Mouse (Mus musculus) forebrain, embryonic 15.5 days (tissue): ENCODE data around the gene Ppp1r12a. TPM values are rescaled to one million over a fixed set of nuclear protein-coding genes. Genes with fewer than 3 reads are reported as not detected.
A peak's percentile ranks its signal among the peaks of the same experiment; 100 is the strongest.

Experiments
- ATAC-seq: fragments of 200-750 bp; cut with Nextera tagmentation; replicated peaks from 2 replicates; pipeline ENCODE4 v1.8.0; 2017; ENCODE audit warnings: mild to moderate bottlenecking, moderate TSS enrichment, moderate library complexity
- H3K27ac ChIP-seq: fragments of 300-500 bp; sonication (generic); replicated peaks from 2 replicates; pipeline ENCODE4 v1.5.1; 2015; ENCODE audit warnings: mild to moderate bottlenecking, inconsistent platforms
- H3K27me3 ChIP-seq: fragments of 300-500 bp; sonication (generic); 2 replicates; pipeline ENCODE4 v1.6.1; 2015; ENCODE audit warnings: inconsistent platforms
- H3K36me3 ChIP-seq: fragments of 300-500 bp; sonication (generic); 2 replicates; pipeline ENCODE4 v1.6.1; 2015; ENCODE audit warnings: mild to moderate bottlenecking, inconsistent platforms
- H3K4me1 ChIP-seq: fragments of 300-500 bp; sonication (generic); 2 replicates; pipeline ENCODE4 v1.6.1; 2015; ENCODE audit warnings: inconsistent platforms
- H3K4me2 ChIP-seq: fragments of 300-500 bp; sonication (generic); replicated peaks from 2 replicates; pipeline ENCODE4 v1.6.1; 2015; ENCODE audit warnings: mild to moderate bottlenecking, inconsistent platforms
- H3K4me3 ChIP-seq: fragments of 300-500 bp; sonication (generic); 2 replicates; pipeline ENCODE4 v1.5.1; 2015; ENCODE audit warnings: mild to moderate bottlenecking, inconsistent platforms
- H3K9ac ChIP-seq: fragments of 300-500 bp; sonication (generic); replicated peaks from 2 replicates; pipeline ENCODE4 v1.6.1; 2015; ENCODE audit warnings: mild to moderate bottlenecking, inconsistent platforms
- H3K9me3 ChIP-seq: fragments of 300-500 bp; sonication (generic); 2 replicates; pipeline ENCODE4 v1.6.1; 2016; ENCODE audit warnings: inconsistent platforms
- WGBS: fragments of 180-500 bp; shearing (Covaris S2); methylation state at CpG from one replicate; pipeline ENCODE4 v1.1.7; 2015; ENCODE audit warnings: mixed read lengths; 5-methylcytosine and 5-hydroxymethylcytosine counted together
- polyA plus RNA-seq: library from polyadenylated mRNA; unstranded; fragments of >200 nt; fragmentation: Nextera tagmentation; extraction: Ambion mirVana; gene quantifications from 2 replicates; pipeline ENCODE4 v1.2.1, GENCODE M21; 2015

Ppp1r12a gene
- polyA plus RNA-seq, 1 experiment from 2014 or later, result 82.4 TPM

- Histone ChIP-seq H3K9me3 (no peaks in the 10 kb centered on the region), H3K4me3 (no peak overlapping the region)
- 75% methylated on average over 8 of the region's 8 CpGs for WGBS
These were observed 22.8 kb downstream of the Ppp1r12a start for GRCm38 (mm10) chr10:108184763-108185162.

GRCm38 (mm10) chr10:108185265-108185664, 23.3 kb downstream of the Ppp1r12a start:
- 78% methylated on average over 3 of the region's 3 CpGs for WGBS
- peak; percentile 44; the same call in 1 of the 2 replicates for ATAC-seq

More at GRCm38 (mm10) chr10:108184763-108185162, 22.8 kb downstream of the Ppp1r12a start:
- ATAC-seq, result no peak
- Histone ChIP-seq H3K4me2 (no peak overlapping the region), H3K27ac (no peak overlapping the region), H3K36me3 (no peaks in the 10 kb centered on the region), H3K4me1 (no peaks in the 10 kb centered on the region; the same call in 1 of the 2 replicates), H3K9ac (no peak overlapping the region), H3K27me3 (no peaks in the 10 kb centered on the region)

GRCm38 (mm10) chr10:108189303-108189702, 27.3 kb downstream of the Ppp1r12a start:
- H3K4me1 ChIP-seq, result peaks cover 7% of the 10 kb centered on the region
- H3K36me3 ChIP-seq, result no peaks in the 10 kb centered on the region
- no peaks in the 10 kb centered on the region for H3K27me3 ChIP-seq
- H3K9me3 ChIP-seq, result no peaks in the 10 kb centered on the region
- no peak overlapping the region for H3K4me3 ChIP-seq
- WGBS, result 91% methylated on average over 2 of the region's 2 CpGs
- H3K27ac ChIP-seq, result no peak overlapping the region
- ATAC-seq, result no peak
- no peak overlapping the region for H3K9ac ChIP-seq
- H3K4me2 ChIP-seq, result no peak overlapping the region

More at GRCm38 (mm10) chr10:108185265-108185664, 23.3 kb downstream of the Ppp1r12a start:
- Histone ChIP-seq H3K4me2 (no peak overlapping the region), H3K27me3 (no peaks in the 10 kb centered on the region), H3K4me1 (no peaks in the 10 kb centered on the region; the same call in 1 of the 2 replicates), H3K9me3 (no peaks in the 10 kb centered on the region), H3K27ac (no peak overlapping the region), H3K9ac (no peak overlapping the region), H3K4me3 (no peak overlapping the region), H3K36me3 (no peaks in the 10 kb centered on the region)

GRCm38 (mm10) chr10:108189986-108190385, 28.0 kb downstream of the Ppp1r12a start:
- Histone ChIP-seq H3K4me3 (no peak overlapping the region), H3K27me3 (no peaks in the 10 kb centered on the region), H3K27ac (no peak overlapping the region), H3K4me1 (peaks cover 7% of the 10 kb centered on the region), H3K9ac (no peak overlapping the region), H3K4me2 (no peak overlapping the region), H3K36me3 (no peaks in the 10 kb centered on the region), H3K9me3 (no peaks in the 10 kb centered on the region)
- 78% methylated on average over 3 of the region's 3 CpGs for WGBS
- no peak for ATAC-seq

DNA sequence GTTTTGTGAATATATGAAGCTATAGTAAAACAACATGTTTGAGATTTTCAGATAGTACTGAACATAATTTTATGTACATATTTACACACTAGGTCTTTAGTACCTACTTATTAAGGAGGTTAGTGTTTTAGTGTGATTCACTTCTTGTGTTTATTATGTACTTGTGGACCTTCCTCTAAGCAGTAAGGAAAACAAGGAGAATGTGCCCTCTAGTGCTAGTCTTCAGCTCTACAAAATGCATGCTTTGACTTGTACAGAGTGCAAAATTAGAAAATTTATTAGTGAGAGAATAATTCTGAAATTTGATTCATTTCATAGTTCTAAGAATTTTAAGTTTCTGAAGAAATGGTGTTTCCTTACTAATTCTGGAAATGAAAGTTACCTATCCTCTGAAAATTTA, 28.6 kb downstream of the Ppp1r12a start:
- ATAC-seq, result no peak

DNA sequence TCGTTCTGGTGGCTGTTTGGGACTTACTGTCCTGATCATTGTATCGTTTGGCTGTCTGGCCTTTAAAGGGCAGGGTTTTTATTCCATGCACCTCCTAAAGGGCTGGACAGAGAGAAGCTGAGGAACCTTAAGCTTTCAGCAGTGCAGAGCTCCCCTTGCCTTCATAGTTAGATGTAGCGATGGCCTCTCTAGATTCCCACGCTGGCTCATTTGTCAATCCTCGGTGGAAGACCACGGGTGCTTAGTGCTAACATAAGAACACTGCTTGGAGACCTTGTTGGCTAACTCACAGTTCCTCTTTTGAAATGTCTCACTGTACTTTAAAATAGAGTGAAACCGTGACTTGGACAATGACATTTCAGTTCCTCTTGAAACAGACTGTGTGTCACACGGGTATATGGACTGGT, 29.4 kb downstream of the Ppp1r12a start:
- Histone ChIP-seq H3K4me2 (no peak overlapping the region), H3K9ac (no peak overlapping the region), H3K4me3 (no peak overlapping the region), H3K27me3 (no peaks in the 10 kb centered on the region), H3K9me3 (no peaks in the 10 kb centered on the region), H3K4me1 (peaks cover 7% of the 10 kb centered on the region), H3K36me3 (no peaks in the 10 kb centered on the region), H3K27ac (no peak overlapping the region)
- WGBS, result 50% methylated on average over 8 of the region's 8 CpGs
- ATAC-seq, result no peak

More for the DNA sequence above, 28.6 kb downstream of the Ppp1r12a start:
- Histone ChIP-seq H3K4me2 (no peak overlapping the region), H3K36me3 (no peaks in the 10 kb centered on the region), H3K9ac (no peak overlapping the region), H3K9me3 (no peaks in the 10 kb centered on the region), H3K27me3 (no peaks in the 10 kb centered on the region), H3K27ac (no peak overlapping the region), H3K4me3 (no peak overlapping the region), H3K4me1 (peaks cover 7% of the 10 kb centered on the region)

DNA sequence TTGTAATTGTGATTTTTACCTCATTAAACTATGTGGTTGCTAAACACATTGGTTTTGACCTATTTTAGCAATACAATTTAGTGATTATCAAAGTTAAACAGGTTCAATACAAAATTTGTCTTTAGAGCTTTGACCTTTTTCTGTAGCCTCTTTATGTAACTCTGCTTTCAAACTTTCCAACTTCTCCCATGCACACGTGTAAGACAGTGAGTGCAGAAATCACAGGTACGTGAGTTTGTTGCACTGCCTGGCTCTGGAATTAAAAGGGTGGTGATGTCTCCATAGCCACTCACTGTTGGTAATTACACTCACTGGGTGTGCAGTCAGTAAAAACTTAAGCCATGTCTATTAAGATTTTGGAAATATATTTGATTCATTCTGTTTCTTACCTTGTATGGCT, 30.3 kb downstream of the Ppp1r12a start:
- Histone ChIP-seq H3K4me1 (peaks cover 7% of the 10 kb centered on the region), H3K9ac (no peak overlapping the region), H3K27me3 (no peaks in the 10 kb centered on the region), H3K36me3 (no peaks in the 10 kb centered on the region), H3K9me3 (no peaks in the 10 kb centered on the region), H3K4me3 (no peak overlapping the region), H3K4me2 (no peak overlapping the region), H3K27ac (no peak overlapping the region)
- WGBS, result 50% methylated on average over 2 of the region's 2 CpGs
- no peak for ATAC-seq

DNA sequence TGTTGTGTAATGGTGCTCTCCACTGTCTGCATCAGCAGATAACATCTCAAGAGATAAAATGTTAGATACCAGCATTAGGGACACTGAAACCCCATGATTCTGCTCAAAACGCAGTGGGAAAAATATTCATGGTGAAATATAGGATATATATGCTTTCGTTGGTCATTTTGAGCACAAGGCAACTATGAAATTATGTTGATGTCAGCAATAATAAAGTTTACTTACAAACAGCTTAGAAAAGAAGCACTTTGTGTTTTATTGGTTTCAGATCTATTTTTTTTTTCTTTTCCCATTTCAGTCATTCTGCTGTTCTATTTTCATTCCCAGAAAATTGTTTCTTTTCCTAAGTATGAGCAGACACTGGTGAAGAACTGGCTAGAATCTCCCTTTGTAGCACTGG, 34.1 kb downstream of the Ppp1r12a start:
- Histone ChIP-seq H3K4me3 (no peak overlapping the region), H3K4me1 (peaks cover 6% of the 10 kb centered on the region), H3K9ac (no peak overlapping the region), H3K36me3 (peaks cover 7% of the 10 kb centered on the region; the same call in 1 of the 2 replicates), H3K27me3 (no peaks in the 10 kb centered on the region), H3K9me3 (no peaks in the 10 kb centered on the region), H3K27ac (no peak overlapping the region), H3K4me2 (no peak overlapping the region)
- ATAC-seq, result no peak
- WGBS, result 97% methylated on average over 2 of the region's 2 CpGs

GRCm38 (mm10) chr10:108197498-108197897, 35.5 kb downstream of the Ppp1r12a start:
- Histone ChIP-seq H3K4me3 (no peak overlapping the region), H3K9me3 (no peaks in the 10 kb centered on the region), H3K9ac (no peak overlapping the region), H3K27ac (no peak overlapping the region), H3K4me1 (no peaks in the 10 kb centered on the region; the same call in 1 of the 2 replicates), H3K4me2 (no peak overlapping the region), H3K27me3 (no peaks in the 10 kb centered on the region), H3K36me3 (peaks cover 7% of the 10 kb centered on the region; the same call in 1 of the 2 replicates)
- 85% methylated on average over 1 of the region's 1 CpGs for WGBS
- no peak for ATAC-seq

DNA sequence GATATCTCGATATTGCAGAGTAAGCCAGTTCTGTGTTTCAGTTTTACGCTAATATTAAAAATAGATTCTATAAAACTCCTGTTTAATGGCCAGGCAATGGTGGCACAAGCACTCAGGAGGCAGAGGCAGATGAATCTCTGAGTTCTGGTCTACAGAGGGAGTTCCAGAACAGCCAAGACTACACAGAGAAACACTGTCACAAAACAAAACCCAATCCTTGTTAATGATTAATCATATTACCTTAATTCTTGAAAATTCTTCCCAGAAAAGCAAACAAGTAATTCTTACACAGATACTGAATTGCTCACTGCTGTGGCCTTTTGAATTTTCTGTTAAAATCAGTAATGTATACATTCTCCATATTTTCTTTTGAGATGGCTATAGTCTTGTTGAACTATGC, 37.0 kb downstream of the Ppp1r12a start:
- Histone ChIP-seq H3K9ac (no peak overlapping the region), H3K9me3 (no peaks in the 10 kb centered on the region), H3K4me1 (no peaks in the 10 kb centered on the region; the same call in 1 of the 2 replicates), H3K4me3 (no peak overlapping the region), H3K27me3 (no peaks in the 10 kb centered on the region), H3K36me3 (peaks cover 7% of the 10 kb centered on the region; the same call in 1 of the 2 replicates), H3K4me2 (no peak overlapping the region), H3K27ac (no peak overlapping the region)
- WGBS, result 91% methylated on average over 2 of the region's 2 CpGs
- no peak for ATAC-seq

DNA sequence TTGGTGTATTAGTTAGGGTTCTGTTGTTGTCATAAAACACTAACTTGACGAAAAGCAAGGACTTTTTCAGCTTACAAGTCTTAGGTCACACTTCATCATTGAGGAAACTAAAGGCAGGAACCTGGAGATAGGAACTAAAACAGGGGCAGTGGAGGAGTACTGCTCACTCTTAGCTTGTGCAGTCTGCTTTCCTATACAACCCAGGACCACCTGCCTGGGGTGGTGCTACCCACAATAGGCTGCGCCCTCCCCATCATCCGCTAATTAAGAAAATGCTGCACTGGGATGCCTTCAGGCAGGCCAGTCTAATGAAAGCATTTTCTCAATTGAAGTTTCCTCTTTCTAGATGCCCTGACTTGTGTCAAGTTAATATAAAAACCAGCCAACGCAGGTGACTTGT, 40.1 kb downstream of the Ppp1r12a start:
- Histone ChIP-seq H3K36me3 (peaks cover 7% of the 10 kb centered on the region; the same call in 1 of the 2 replicates), H3K27me3 (no peaks in the 10 kb centered on the region), H3K4me2 (no peak overlapping the region), H3K4me3 (no peak overlapping the region), H3K4me1 (no peaks in the 10 kb centered on the region; the same call in 1 of the 2 replicates), H3K9ac (no peak overlapping the region), H3K9me3 (no peaks in the 10 kb centered on the region), H3K27ac (no peak overlapping the region)
- 0 out of 2 replicates have a peak, but pooled peaks have one; percentile 32 for ATAC-seq
- WGBS, result 74% methylated on average over 4 of the region's 4 CpGs

GRCm38 (mm10) chr10:108203440-108203839, 41.4 kb downstream of the Ppp1r12a start:
- H3K9me3 ChIP-seq, result no peaks in the 10 kb centered on the region
- H3K4me1 ChIP-seq, result no peaks in the 10 kb centered on the region; the same call in 1 of the 2 replicates
- ATAC-seq, result no peak

DNA sequence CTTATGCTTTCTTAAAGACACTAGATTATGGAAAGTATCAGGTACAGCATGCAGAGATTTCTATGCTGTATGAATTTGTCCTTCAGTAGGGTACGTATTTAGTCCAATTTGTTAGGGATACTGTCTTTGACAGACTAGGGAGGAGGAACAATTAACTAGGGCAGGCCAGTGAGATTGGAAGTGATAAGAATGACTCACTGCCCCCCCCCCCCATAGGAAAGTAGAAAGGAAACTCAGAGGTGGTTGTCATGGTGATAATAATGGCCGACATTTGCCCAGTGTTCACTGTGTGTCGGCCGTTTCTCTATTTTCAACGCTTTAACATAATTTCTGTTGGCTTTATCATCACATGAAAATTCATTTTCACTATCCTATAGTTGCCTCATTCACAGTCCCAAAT, 47.4 kb downstream of the Ppp1r12a start:
- Histone ChIP-seq H3K9me3 (no peaks in the 10 kb centered on the region), H3K4me2 (no peak overlapping the region), H3K27ac (no peak overlapping the region), H3K9ac (no peak overlapping the region), H3K27me3 (no peaks in the 10 kb centered on the region), H3K36me3 (no peaks in the 10 kb centered on the region), H3K4me1 (no peaks in the 10 kb centered on the region), H3K4me3 (no peak overlapping the region)
- ATAC-seq, result no peak
- WGBS, result 79% methylated on average over 5 of the region's 5 CpGs

More at GRCm38 (mm10) chr10:108203440-108203839, 41.4 kb downstream of the Ppp1r12a start:
- no peak overlapping the region for H3K27ac ChIP-seq
- H3K9ac ChIP-seq, result no peak overlapping the region
- no peaks in the 10 kb centered on the region for H3K27me3 ChIP-seq
- peaks cover 7% of the 10 kb centered on the region; the same call in 1 of the 2 replicates for H3K36me3 ChIP-seq
- H3K4me2 ChIP-seq, result no peak overlapping the region
- no peak overlapping the region for H3K4me3 ChIP-seq
